Mouse (Mus musculus) regulatory T cell (primary cell): ENCODE results near the gene Vezt.

Experiments
- in situ Hi-C: fragments of 300-600 bp; cut with MboI, MseI; formaldehyde crosslinking; loops from one replicate; pipeline ENCODE4 v1.15.1; 2025; ENCODE audit warnings: high pct_unique_total_duplicates

Gene Vezt

DNA sequence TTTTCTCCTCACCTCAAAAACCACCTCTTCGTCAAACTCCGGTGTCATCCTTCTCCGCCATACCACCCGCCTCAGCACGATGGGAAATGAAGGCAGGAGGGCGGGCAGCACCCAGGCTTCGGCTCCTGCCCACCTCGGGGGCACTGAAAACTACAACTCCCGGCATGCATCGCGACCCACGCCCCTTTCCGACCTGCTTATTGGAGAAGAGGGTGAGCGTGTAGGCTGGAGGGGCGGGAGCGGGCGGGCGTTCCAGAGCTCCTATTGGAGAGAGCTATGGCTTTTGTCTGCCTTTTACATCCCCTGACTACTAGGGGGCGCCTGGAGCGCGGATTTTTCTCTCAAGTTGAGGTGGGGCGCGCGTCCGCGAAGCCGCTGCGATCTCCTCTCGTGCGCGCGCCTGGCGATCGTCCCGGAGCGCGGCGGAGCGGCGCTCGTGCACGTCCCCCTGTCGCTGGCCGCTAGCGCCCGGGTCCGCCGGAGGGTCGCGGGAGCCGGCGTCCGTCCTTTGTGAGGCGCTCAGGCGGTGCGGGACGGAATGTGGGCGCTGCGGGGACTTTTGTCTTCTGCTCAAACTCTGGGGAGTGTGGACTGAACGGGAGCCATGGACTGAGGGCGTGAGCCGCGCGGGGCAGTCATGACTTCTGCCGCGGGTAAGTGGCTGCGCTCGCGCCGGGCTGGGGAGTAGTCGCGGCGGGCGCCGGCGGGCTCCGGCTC lies at the start of gene Vezt, which contains the start of gene Fgd6:
Gene Vezt, minus strand, starts transcription at position 160 of the 717 bp plus-strand sequence.
Gene Fgd6, plus strand, starts transcription at position 344 of the 717 bp plus-strand sequence.
- in situ Hi-C loops: no loop called here

DNA sequence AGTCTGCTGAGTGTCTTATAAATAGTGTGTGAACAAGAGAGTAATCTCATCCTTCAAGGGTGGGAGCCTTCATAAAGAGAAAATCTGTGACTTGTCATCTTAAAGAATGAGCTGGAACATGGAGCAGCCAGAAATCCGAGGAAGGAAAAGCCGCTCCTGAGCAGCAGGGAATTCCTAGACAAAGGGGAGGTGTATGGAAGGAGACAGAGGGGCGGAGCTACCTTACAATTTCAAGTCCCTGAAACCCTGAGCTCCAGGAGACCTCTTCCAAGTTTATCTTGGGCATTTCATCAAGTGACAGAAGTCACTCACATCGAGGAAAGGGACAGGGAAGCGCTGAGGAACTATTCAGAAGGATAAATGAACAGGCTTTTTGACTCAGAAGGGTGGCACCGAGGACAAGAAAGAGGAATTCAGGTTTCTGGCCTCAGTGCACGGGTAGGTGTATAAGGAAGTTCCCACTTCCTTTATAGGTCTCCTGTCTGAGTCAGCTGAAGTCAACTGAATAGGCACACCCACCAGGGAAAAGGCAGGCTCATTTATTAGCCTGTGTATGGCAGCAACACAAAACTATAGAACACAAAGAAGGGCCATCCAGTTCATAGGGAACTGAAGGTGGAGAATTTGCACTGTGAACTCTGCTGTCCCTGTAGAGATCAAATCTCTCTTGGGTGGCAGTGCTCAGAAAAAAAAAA lies 46.6 kb upstream of the Vezt start:
- in situ Hi-C loops: loop anchor here (25.0 kb wide), 1 partner anchor 1505 kb away; no protein-coding TSS in a partner anchor

DNA sequence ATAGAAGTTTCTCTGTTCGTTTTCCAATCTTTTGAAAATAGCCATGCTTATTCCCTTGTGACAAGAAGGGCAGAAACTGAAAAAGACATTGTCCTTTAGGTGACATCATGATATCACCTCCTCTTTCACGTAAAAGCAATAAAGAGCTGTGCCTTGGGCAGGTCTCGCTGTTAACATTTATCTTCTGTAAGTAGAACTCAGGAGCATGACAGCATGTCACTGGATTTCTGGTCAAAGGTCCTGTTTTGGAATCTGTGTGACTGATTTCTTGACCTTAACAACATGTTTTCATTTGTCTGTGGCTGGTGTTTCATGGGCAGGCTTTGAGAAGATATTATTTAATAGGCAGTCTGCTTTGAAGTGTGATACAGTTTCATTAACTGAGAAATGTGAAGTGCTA lies 45.1 kb upstream of the Vezt start:
- in situ Hi-C loops: loop anchor here (25.0 kb wide), 1 partner anchor 1507 kb away; no protein-coding TSS in a partner anchor

GRCm38 (mm10) chr10:94076966-94077825 lies 41.6 kb upstream of the Vezt start:
- in situ Hi-C loops: loop anchor here (25.0 kb wide), 1 partner anchor 1510 kb away; no protein-coding TSS in a partner anchor

DNA sequence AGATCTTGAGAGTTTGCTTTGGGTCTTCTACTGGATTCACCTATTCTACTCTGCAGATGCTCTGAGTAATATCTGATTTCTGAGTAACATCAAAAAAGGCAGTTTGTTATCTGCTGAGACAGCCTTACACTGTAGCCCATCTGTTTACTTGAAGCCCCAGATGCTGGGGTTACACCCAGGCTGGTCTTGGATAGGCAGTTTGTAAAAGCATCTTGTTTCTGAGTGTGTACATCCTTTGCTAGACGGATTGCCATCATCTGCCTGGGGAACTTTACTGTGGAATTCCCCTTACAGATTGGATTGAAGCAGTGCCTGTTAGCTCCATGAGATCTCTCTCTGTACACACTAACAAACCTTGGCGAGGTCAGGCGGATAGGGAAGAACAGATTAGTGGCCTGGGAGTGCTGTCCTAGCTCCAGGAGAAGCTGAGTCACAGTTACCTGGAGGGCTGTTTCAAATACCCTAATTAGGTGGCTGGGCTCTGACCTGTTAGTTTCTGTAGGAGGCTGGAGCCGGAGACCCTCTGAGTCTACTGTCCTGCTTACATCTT lies 37.4 kb upstream of the Vezt start:
- in situ Hi-C loops: no loop called here

- in situ Hi-C loops: no loop called here
Measured at GRCm38 (mm10) chr10:94072261-94072915, 36.8 kb upstream of the Vezt start.

- in situ Hi-C loops: no loop called here
Measured at GRCm38 (mm10) chr10:94071641-94072040, 36.0 kb upstream of the Vezt start.

DNA sequence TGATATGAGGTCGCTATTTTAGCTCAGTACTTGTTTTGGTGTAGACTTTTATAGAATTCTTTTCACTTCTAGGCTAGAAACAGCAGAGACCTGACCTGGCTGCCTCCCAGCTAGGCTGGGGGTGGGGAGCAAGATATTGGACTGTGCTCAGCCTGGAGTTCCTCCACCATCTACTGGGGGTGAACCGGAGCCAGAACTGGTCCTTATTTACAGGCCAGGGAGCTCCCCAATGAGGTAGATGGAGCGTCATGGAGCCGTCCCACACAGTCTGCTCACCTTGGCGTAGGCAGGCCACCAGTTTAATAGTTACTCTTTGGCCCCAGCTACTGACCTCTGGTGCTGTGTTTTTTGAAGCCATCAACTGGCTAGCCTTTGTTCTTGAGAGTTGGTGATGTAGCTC lies 33.1 kb upstream of the Vezt start:
- in situ Hi-C loops: loop anchor here (5.0 kb wide), 1 partner anchor 499 kb away; no protein-coding TSS in a partner anchor

DNA sequence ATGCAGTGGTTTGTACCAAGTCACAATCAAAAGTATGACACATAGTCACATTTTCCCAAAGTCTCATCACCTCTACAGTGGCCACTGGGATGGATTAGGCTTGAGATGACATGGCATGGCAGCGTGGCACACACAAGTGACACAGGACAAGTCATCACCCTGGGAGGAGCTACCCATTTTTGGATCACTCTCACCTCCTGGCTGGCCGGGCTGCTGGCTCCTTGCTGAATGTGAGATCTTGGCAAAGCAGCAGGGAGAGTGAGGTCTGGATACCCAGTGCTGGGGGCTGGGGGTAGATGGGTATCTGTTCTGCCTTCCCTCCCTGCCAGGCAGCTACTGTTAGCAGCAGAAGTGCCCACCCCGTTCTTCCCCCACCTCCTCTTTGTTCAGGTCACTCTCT lies 31.3 kb upstream of the Vezt start:
- in situ Hi-C loops: loop anchor here (5.0 kb wide), 1 partner anchor 500 kb away; no protein-coding TSS in a partner anchor

DNA sequence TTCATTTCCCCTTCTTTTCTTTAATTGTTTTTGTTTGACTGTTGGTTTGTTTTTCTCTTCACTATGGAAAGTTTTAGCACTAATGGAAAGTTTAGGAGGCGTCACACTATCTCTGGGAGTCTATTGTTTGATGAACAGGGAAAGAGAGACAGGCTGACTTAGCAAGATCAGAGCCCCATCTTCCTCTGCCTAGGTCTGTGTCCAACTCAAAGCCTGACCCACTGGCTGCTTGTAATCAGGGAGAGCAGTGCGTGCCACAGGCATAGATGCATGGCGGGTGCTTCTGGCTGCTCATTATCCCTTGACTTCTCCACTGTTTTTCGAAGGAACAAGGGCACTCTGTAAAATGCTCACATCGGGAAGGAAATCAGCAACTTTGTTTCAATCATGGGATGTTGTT lies 26.7 kb upstream of the Vezt start:
- in situ Hi-C loops: no loop called here

DNA sequence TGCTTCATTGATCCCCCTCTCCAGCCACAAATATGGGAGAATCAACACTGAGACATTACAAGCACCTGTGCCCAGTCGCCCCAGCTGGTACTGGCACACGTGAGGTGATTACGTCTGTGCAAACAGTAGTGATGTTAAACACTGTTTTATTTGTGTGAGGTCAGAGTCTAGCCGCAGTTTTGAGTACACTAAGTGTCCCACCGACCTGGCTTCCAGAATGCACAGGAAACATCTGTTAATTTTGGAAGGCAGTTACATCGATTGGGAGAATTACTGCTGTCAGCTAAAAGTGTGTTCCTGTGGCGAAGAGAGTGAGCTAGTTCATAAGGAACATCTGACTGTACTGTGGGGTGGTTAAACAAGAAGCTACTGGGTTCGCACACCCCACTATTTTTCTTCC lies 24.6 kb upstream of the Vezt start:
- in situ Hi-C loops: no loop called here

DNA sequence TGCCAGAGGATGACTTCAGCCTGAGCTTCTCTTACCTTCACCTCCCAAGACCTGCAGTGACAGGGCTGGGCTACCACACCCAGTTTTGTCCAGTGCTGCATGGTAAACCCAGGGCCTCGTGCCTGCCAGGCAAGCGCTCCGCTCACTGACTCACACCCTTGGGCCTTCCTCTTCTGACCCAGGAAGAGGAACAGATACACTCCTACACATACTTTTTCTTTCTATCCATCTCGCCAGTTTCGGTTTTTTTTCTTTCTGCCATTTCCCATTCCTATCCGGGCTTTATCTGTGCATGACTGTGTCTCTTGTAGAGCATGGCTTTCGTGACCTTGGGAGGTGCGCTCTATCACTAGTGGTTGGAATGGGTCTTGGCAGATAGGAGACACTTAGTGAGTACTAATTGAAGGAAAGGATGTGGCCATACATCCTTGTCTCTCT lies 24.0 kb upstream of the Vezt start:
- in situ Hi-C loops: no loop called here

DNA sequence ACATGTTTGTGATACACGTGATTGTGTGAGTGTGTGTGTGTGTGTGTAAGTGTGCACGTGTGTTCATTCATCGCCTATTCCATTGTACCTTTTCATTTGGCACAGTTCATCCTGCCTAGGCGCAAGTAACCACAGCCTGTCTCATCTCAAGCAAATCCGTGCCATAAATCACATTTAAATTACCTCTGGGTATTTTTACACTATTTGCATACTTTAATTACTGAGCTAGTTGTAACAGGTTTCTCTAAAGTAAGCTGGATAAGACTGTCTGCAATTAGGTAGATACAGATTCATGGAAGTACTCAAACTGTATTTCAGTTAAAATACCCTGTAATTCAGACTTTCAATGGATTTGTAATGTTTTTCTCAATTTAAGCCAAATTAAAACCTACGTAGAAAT lies 20.9 kb upstream of the Vezt start:
- in situ Hi-C loops: no loop called here

DNA sequence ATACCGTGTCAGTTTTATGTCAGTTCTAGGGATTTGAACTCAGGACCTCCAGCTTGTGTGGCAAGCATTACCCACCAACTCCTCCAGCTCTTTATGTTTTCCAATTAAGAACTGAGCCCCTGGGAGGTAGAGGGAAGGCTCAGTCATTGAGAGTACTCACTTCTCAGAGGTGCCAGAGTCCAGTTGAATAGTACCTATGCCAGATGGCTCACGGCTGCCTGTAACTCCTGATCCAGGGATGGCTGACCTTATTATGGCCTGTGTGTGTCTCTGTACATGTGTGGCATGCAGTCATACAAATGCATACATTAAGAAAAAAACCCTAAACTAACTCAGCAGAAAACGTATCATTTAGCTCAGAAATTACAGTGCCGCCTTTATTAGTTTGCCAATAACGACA lies 15.1 kb upstream of the Vezt start:
- in situ Hi-C loops: no loop called here

DNA sequence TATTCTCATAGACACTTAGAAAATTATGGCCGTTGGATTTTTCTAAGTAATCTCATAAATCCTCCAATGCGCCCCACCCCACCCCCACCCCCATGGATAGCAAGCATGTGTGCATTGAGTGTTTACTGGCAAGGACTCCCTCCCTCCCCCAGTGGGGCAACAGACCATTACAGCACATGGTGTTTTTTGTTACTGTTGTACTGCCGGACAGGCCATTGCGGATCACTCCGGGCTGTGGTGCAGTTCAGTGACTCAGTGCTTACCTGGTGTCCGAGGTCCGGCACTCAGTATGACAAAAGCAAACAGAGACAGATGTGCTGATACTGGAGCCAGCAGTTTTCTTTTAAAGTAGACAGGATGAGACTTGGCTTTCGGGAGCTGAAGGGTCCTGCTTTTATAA lies 13.5 kb upstream of the Vezt start:
- in situ Hi-C loops: loop anchor here (5.0 kb wide), 1 partner anchor 73 kb away; no protein-coding TSS in a partner anchor

DNA sequence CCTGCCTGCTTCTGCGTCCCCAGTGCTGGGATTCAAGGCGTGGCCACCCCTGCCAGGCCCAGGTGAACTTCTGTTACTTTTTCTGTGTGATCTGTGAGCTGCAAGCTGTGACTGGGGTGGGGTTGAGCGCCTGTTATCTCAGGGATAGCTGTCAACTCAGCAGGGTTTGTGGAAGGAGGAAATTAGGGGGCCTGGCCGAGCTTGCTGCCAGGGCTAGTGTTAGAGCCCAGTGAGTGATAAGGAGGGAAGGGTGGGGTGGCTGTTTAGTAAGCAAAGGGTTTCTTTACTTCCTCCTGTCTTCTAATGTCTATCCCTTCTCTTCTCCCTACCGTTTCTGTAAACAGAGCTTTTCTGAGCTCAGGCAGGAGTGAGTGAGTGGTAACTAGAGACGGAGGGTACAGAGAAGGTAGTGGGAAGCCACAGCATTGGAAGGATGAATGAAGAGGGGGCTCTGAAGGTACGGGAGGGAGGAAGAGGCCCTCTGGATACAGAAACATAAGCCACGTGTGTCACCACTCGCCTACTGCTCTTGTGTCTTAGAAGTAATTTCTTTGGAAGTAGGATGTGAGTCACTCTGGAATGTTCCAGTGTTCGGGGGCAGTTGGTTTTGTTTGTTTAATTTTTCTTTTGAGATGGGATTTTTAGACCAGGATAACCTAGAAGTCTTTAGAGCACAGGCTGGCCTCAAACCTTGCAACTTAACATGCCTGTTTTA lies 12.4 kb upstream of the Vezt start:
- in situ Hi-C loops: loop anchor here (5.0 kb wide), 1 partner anchor 74 kb away; no protein-coding TSS in a partner anchor

DNA sequence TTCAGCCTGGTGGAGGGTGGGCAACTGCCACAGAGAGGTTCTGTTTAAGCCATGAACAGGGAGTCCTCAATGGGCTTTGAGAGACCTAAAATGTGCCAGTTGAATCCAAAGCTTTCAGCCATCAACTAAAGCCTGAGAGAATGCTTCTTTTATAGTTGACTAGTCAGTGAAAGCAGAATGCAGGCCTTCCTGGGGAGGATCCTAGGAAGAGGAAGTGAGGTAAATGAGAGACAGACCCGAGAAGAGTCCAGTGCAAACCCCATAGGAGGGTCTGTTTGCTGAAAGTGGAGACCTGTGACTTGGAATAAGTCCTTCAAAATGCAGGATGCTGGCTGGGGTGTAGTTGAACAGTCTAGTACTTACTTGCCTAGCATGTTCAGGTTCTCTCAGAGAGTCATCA lies 11.4 kb upstream of the Vezt start:
- in situ Hi-C loops: loop anchor here (5.0 kb wide), 1 partner anchor 75 kb away; no protein-coding TSS in a partner anchor

- in situ Hi-C loops: loop anchor here (5.0 kb wide), 1 partner anchor 77 kb away; no protein-coding TSS in a partner anchor
Measured at GRCm38 (mm10) chr10:94045301-94045700, 9.7 kb upstream of the Vezt start.

DNA sequence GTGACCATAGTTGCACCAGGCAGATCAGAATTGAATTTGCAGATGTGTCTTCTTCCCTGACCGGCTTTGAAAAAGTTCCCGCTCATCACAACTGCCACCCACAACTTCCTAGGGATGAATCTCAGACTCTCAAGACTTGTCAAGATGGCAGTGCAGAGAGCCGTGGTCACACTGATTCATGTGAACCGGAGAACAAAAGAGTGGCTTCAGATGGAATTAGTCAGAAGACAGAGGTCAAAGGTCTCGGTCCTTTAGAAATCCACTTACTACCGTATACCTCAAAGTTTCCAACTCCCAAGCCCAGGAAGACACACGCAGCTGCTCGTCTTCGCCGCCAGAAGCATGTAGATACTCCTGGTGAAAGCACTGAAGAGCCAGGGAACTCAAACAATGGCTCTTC lies 8.3 kb upstream of the Vezt start:
- in situ Hi-C loops: no loop called here
